Comparison of ENCODE assay signal across 19 mouse cellular contexts in genomic region chr5:93115854-93116253, GRCm38 (mm10). TPM values are rescaled to one million over a fixed set of nuclear protein-coding genes. Genes with fewer than 3 reads are reported as not detected.
DNase-seq lines count a peak whose midpoint lies in the region; ATAC-seq and TF ChIP-seq lines count a peak whose summit lies in the region.
"Had no signal": no experiment of that assay in that cellular context is flagged by ENCODE, and none has a peak within 500 bp of the region (broad histone marks: within the 10 kb centered on the region; RNA-seq: fewer than 3 reads in every experiment).

No protein-coding gene starts in this region.

- WGBS in heart, adult 2 months = 35% methylated on average over 13 of the region's 13 CpGs
- WGBS in kidney, postnatal 0 days = 71% methylated on average over 13 of the region's 13 CpGs
- 60% methylated on average over 13 of the region's 13 CpGs for WGBS in neural tube, embryonic 14.5 days
- WGBS in neural tube, embryonic 15.5 days = 65% methylated on average over 13 of the region's 13 CpGs

- peak overlapping the region; percentile 15 for H3K27ac ChIP-seq in heart, adult 2 months
- peak overlapping the region; percentile 66 for H3K27ac ChIP-seq in kidney, postnatal 0 days
- H3K27ac ChIP-seq in neural tube, embryonic 14.5 days (ENCODE audit: low read depth, low read length) = 0 out of 2 replicates have a peak overlapping the region, but pooled peaks have one; percentile 22
- H3K27ac ChIP-seq in neural tube, embryonic 15.5 days (replicated peaks) = no peak overlapping the region
- H3K27ac ChIP-seq: forebrain, embryonic 13.5 days; midbrain, embryonic 12.5 days had no signal

- H3K27me3 ChIP-seq in heart, adult 2 months (ENCODE audit: control insufficient read depth, insufficient read depth, low read length) = no peaks in the 10 kb centered on the region
- H3K27me3 ChIP-seq in kidney, postnatal 0 days (ENCODE audit: insufficient read depth, low read length) = no peaks in the 10 kb centered on the region
- no peaks in the 10 kb centered on the region for H3K27me3 ChIP-seq in neural tube, embryonic 14.5 days (ENCODE audit: control insufficient read depth, insufficient read depth, low read length)
- no peaks in the 10 kb centered on the region for H3K27me3 ChIP-seq in neural tube, embryonic 15.5 days (replicated peaks)
- no peaks in the 10 kb centered on the region for H3K27me3 ChIP-seq in myocyte (ENCODE audit: control insufficient read depth, insufficient read depth, insufficient read length)
- H3K27me3 ChIP-seq: embryonic facial prominence, embryonic 13.5 days; forebrain, embryonic 13.5 days; midbrain, embryonic 12.5 days had no signal

- TF ChIP-seq POLR2A in heart, adult 2 months (IDR thresholded peaks at IDR 0.05; ENCODE audit: insufficient read depth, low read depth, low read length) = no peak
- TF ChIP-seq POLR2A in myocyte (IDR thresholded peaks at IDR 0.05; ENCODE audit: insufficient read length, low read depth) = no peak

- TF ChIP-seq CTCF in heart, adult 2 months (IDR thresholded peaks at IDR 0.05) = no peak
- no peak for TF ChIP-seq CTCF in kidney, postnatal 0 days (IDR thresholded peaks at IDR 0.05; ENCODE audit: low read depth)

- no peaks in the 10 kb centered on the region; the same call in 1 of the 2 replicates for H3K36me3 ChIP-seq in heart, adult 2 months (ENCODE audit: control insufficient read depth, insufficient read depth, low read length)
- no peaks in the 10 kb centered on the region for H3K36me3 ChIP-seq in kidney, postnatal 0 days (ENCODE audit: insufficient read depth, low read length)
- no peaks in the 10 kb centered on the region for H3K36me3 ChIP-seq in neural tube, embryonic 14.5 days (ENCODE audit: control insufficient read depth, insufficient read depth, low read length)
- no peaks in the 10 kb centered on the region for H3K36me3 ChIP-seq in neural tube, embryonic 15.5 days
- peaks cover 5% of the 10 kb centered on the region for H3K36me3 ChIP-seq in myocyte (ENCODE audit: control insufficient read depth, insufficient read depth)

- DNase-seq in heart, adult 2 months = peak in 1 of 2 experiments; percentile 44
- no peak for DNase-seq in heart, adult 8-10 months (ENCODE audit: low spot score)
- no peak for DNase-seq in kidney, postnatal 0 days (ENCODE audit: low spot score)
- no peak for DNase-seq in kidney, postnatal 4 days
- DNase-seq in urinary bladder, adult 18-20 months (ENCODE audit: low spot score in 2 of 2) = no peak
- DNase-seq: adrenal gland, postnatal 14 days; cerebellum, adult 18-20 months; cerebellum, postnatal 36 days; heart, postnatal 4 days; kidney, adult 8-10 months; liver; liver, postnatal 0 days; lung, postnatal 4 days had no signal

- H3K4me2 ChIP-seq in kidney, postnatal 0 days (ENCODE audit: low read length) = no peak overlapping the region
- no peak overlapping the region for H3K4me2 ChIP-seq in neural tube, embryonic 14.5 days (ENCODE audit: low read depth, low read length)
- no peak overlapping the region for H3K4me2 ChIP-seq in neural tube, embryonic 15.5 days
- peak overlapping the region; percentile 48 for H3K4me2 ChIP-seq in myocyte (ENCODE audit: low read depth)
- H3K4me2 ChIP-seq: embryonic facial prominence, embryonic 13.5 days; forebrain, embryonic 13.5 days; midbrain, embryonic 12.5 days had no signal

- H3K4me3 ChIP-seq in heart, adult 2 months = no peak overlapping the region
- no peak overlapping the region for H3K4me3 ChIP-seq in kidney, postnatal 0 days (replicated peaks; ENCODE audit: low read depth, low read length)
- no peak overlapping the region for H3K4me3 ChIP-seq in neural tube, embryonic 14.5 days (ENCODE audit: low read depth, low read length)
- no peak overlapping the region for H3K4me3 ChIP-seq in neural tube, embryonic 15.5 days (replicated peaks)
- H3K4me3 ChIP-seq in myocyte = no peak overlapping the region
- H3K4me3 ChIP-seq: embryonic facial prominence, embryonic 13.5 days; forebrain, embryonic 13.5 days; midbrain, embryonic 12.5 days had no signal

- no peak overlapping the region for H3K9ac ChIP-seq in heart, adult 2 months (ENCODE audit: low read depth, low read length)
- no peak overlapping the region for H3K9ac ChIP-seq in kidney, postnatal 0 days (ENCODE audit: low read depth, low read length)
- no peak overlapping the region for H3K9ac ChIP-seq in neural tube, embryonic 14.5 days (replicated peaks; ENCODE audit: low read depth, low read length)
- no peak overlapping the region for H3K9ac ChIP-seq in neural tube, embryonic 15.5 days (replicated peaks)
- H3K9ac ChIP-seq: embryonic facial prominence, embryonic 13.5 days; forebrain, embryonic 13.5 days; liver, postnatal 0 days; midbrain, embryonic 12.5 days had no signal

- H3K4me1 ChIP-seq in heart, adult 2 months (ENCODE audit: control insufficient read depth, insufficient read depth, low read length) = peaks cover 11% of the 10 kb centered on the region
- H3K4me1 ChIP-seq in kidney, postnatal 0 days (replicated peaks; ENCODE audit: insufficient read depth, low read length) = peaks cover 23% of the 10 kb centered on the region
- H3K4me1 ChIP-seq in neural tube, embryonic 14.5 days (ENCODE audit: control insufficient read depth, insufficient read depth, low read length) = peaks cover 7% of the 10 kb centered on the region; the same call in 1 of the 2 replicates
- H3K4me1 ChIP-seq in neural tube, embryonic 15.5 days = peaks cover 21% of the 10 kb centered on the region

- H3ac ChIP-seq in myocyte (ENCODE audit: control insufficient read depth, insufficient read length) = no peak overlapping the region

- ATAC-seq in kidney, postnatal 0 days (replicated peaks; ENCODE audit: low FRiP score, low read depth) = no peak
- ATAC-seq in neural tube, embryonic 14.5 days (ENCODE audit: low read depth) = no peak
- ATAC-seq in neural tube, embryonic 15.5 days (ENCODE audit: low FRiP score) = no peak
- ATAC-seq: forebrain, embryonic 13.5 days; liver, postnatal 0 days had no signal

- H3K79me2 ChIP-seq in heart, adult 2 months (replicated peaks; ENCODE audit: control insufficient read depth, insufficient read depth, low read length) = peaks cover 8% of the 10 kb centered on the region
- H3K79me2 ChIP-seq in myocyte (ENCODE audit: control insufficient read depth, insufficient read depth) = peaks cover 100% of the 10 kb centered on the region

- H3K9me3 ChIP-seq in kidney, postnatal 0 days (replicated peaks; ENCODE audit: low read length) = no peaks in the 10 kb centered on the region
- no peaks in the 10 kb centered on the region for H3K9me3 ChIP-seq in neural tube, embryonic 14.5 days (ENCODE audit: control insufficient read depth, low read length)
- H3K9me3 ChIP-seq in neural tube, embryonic 15.5 days (replicated peaks) = no peaks in the 10 kb centered on the region
- H3K9me3 ChIP-seq: embryonic facial prominence, embryonic 13.5 days; forebrain, embryonic 13.5 days; midbrain, embryonic 12.5 days had no signal

- TF ChIP-seq EP300 in heart, adult 2 months (IDR thresholded peaks at IDR 0.05; ENCODE audit: insufficient read depth, low read depth, low read length) = no peak

- intact Hi-C loops in heart, adult 2 months (cut with DNase I) = no loop called here

TF ChIP-seq in myocyte, 11 proteins besides CTCF, POLR2A, EP300 and RAD21:
- TF ChIP-seq POLR2AphosphoS2 (IDR thresholded peaks at IDR 0.05; ENCODE audit: insufficient read length, low read depth) (no peak), CEBPB (IDR thresholded peaks at IDR 0.05; ENCODE audit: insufficient read depth, poor library complexity, severe bottlenecking) (no peak), SRF (IDR thresholded peaks at IDR 0.05; ENCODE audit: control insufficient read depth, insufficient read length, low read depth) (no peak), MYOD1 (IDR thresholded peaks at IDR 0.05; ENCODE audit: control insufficient read depth in 1 of 3, insufficient read length in 2 of 3, low read depth in 2 of 3) (no peak), TCF3 (IDR thresholded peaks at IDR 0.05; ENCODE audit: insufficient read length, low read depth) (no peak), MYOG (IDR thresholded peaks at IDR 0.05; ENCODE audit: control insufficient read depth in 1 of 3, insufficient read depth in 1 of 3, insufficient read length in 2 of 3, low read depth in 2 of 3) (no peak), E2F4 (IDR thresholded peaks at IDR 0.05; ENCODE audit: insufficient read depth) (no peak), REST (IDR thresholded peaks at IDR 0.05; ENCODE audit: insufficient read depth, insufficient read length) (no peak), USF1 (IDR thresholded peaks at IDR 0.05; ENCODE audit: low read depth) (no peak), TCF12 (IDR thresholded peaks at IDR 0.05; ENCODE audit: insufficient read depth, poor library complexity, severe bottlenecking) (no peak)

RNA-seq across cellular contexts. Expression of gene Sept11, which starts 22.6 kb away (rescaled TPM):
- total RNA-seq in heart, adult 2 months (2021) = 10 to 100 TPM; 25.7 to 34.0 TPM
- polyA plus RNA-seq in heart, adult 2 months (2012; rRNA removed) = 15.6 and 25.8 TPM in 2 replicates
- total RNA-seq in heart, adult 8-10 months (2022) = 10 to 100 TPM; 23.6 to 29.9 (median 25.5) TPM
- 140 and 154 TPM in 2 replicates for polyA plus RNA-seq in kidney, postnatal 0 days (2015; fragmentation: Nextera tagmentation; extraction: Ambion mirVana)
- 135 and 167 TPM in 2 replicates for polyA plus RNA-seq in neural tube, embryonic 14.5 days (2014; fragmentation: Nextera tagmentation; extraction: Ambion mirVana)
- polyA plus RNA-seq in neural tube, embryonic 15.5 days (2015; fragmentation: Nextera tagmentation; extraction: Ambion mirVana) = 134 and 140 TPM in 2 replicates
- 114 TPM for polyA plus RNA-seq in myocyte (2012; fragmentation: generic; extraction: Trizol)
